Mouse (Mus musculus): ENCODE results near the gene Casr. TPM values are rescaled to one million over a fixed set of nuclear protein-coding genes. Genes with fewer than 3 reads are reported as not detected.

Gene Casr
- total and polyA plus RNA-seq, 3 experiments: not detected

Other genes starting within 250 kb of the Casr start
- not detected for gene BC117090, start 227.8 kb downstream of the Casr start, total RNA-seq (2021)
- gene BC117090, start 227.8 kb downstream of the Casr start, polyA plus RNA-seq (2012; rRNA removed): not detected in 2 replicates
- not detected for gene BC100530, start 194.4 kb downstream of the Casr start, total RNA-seq (2021)
- not detected in 2 replicates for gene BC100530, start 194.4 kb downstream of the Casr start, polyA plus RNA-seq (2012; rRNA removed)
- gene Stfa2, start 153.7 kb downstream of the Casr start, total RNA-seq (2021): not detected
- gene Stfa2, start 153.7 kb downstream of the Casr start, polyA plus RNA-seq (2012; rRNA removed): not detected in 2 replicates
- gene Stfa3, start 106.7 kb downstream of the Casr start, total RNA-seq (2021): not detected
- gene Stfa3, start 106.7 kb downstream of the Casr start, polyA plus RNA-seq (2012; rRNA removed): not detected in 2 replicates
- 1 to 10 TPM; 1.6 to 2.8 TPM for gene Cd86, start 103.9 kb upstream of the Casr start, total RNA-seq (2021)
- gene Cd86, start 103.9 kb upstream of the Casr start, polyA plus RNA-seq (2012; rRNA removed): 0.19 and 0.48 TPM in 2 replicates
- not detected for gene Ildr1, start 131.8 kb upstream of the Casr start, total RNA-seq (2021)
- gene Ildr1, start 131.8 kb upstream of the Casr start, polyA plus RNA-seq (2012; rRNA removed): not detected in 2 replicates
- gene Slc15a2, start 222.8 kb upstream of the Casr start, total RNA-seq (2021): 1 to 10 TPM; 4.1 to 5.3 TPM
- gene Slc15a2, start 222.8 kb upstream of the Casr start, polyA plus RNA-seq (2012; rRNA removed): 0.20 TPM in 1 of 2 replicates, not detected in the other

Measured in adrenal gland, adult 2 months (tissue).